Mouse (Mus musculus) hindbrain, embryonic 12.5 days (tissue): ENCODE measurements around the gene Tut1. TPM values are rescaled to one million over a fixed set of nuclear protein-coding genes. Genes with fewer than 3 reads are reported as not detected.

Experiments used
- ATAC-seq: fragments of 200-750 bp; cut with Nextera tagmentation; 2 replicates; pipeline ENCODE4 v1.8.0; 2017; ENCODE audit warnings: moderate TSS enrichment; ENCODE audit not compliant: low FRiP score
- H3K27ac ChIP-seq: fragments of 300-500 bp; sonication (generic); 2 replicates; pipeline ENCODE4 v1.5.1; 2016; ENCODE audit warnings: mild to moderate bottlenecking
- H3K27me3 ChIP-seq: fragments of 300-500 bp; sonication (generic); 2 replicates; pipeline ENCODE4 v1.6.1; 2016; ENCODE audit warnings: mild to moderate bottlenecking
- H3K36me3 ChIP-seq: fragments of 300-500 bp; sonication (generic); 2 replicates; pipeline ENCODE4 v1.6.1; 2016; ENCODE audit warnings: mild to moderate bottlenecking
- H3K4me1 ChIP-seq: fragments of 300-500 bp; sonication (generic); 2 replicates; pipeline ENCODE4 v1.6.1; 2016
- H3K4me2 ChIP-seq: fragments of 300-500 bp; sonication (generic); replicated peaks from 2 replicates; pipeline ENCODE4 v1.6.1; 2016; ENCODE audit warnings: mild to moderate bottlenecking
- H3K4me3 ChIP-seq: fragments of 300-500 bp; sonication (generic); 2 replicates; pipeline ENCODE4 v1.5.1; 2016; ENCODE audit warnings: mild to moderate bottlenecking
- H3K9ac ChIP-seq: fragments of 300-500 bp; sonication (generic); 2 replicates; pipeline ENCODE4 v1.6.1; 2016; ENCODE audit warnings: mild to moderate bottlenecking, moderate library complexity
- H3K9me3 ChIP-seq: fragments of 300-500 bp; sonication (generic); replicated peaks from 2 replicates; pipeline ENCODE4 v1.6.1; 2016; ENCODE audit warnings: mild to moderate bottlenecking
- WGBS: fragments of 180-500 bp; shearing (Covaris S2); methylation state at CpG from one replicate; pipeline ENCODE4 v1.1.7; 2016; 5-methylcytosine and 5-hydroxymethylcytosine counted together
- polyA plus RNA-seq: library from polyadenylated mRNA; unstranded; fragments of >200 nt; fragmentation: Nextera tagmentation; extraction: Ambion mirVana; gene quantifications from 2 replicates; pipeline ENCODE4 v1.2.1, GENCODE M21; 2016

The Tut1 gene
- polyA plus RNA-seq, 1 experiment from 2014 or later: 32.3 TPM

DNA sequence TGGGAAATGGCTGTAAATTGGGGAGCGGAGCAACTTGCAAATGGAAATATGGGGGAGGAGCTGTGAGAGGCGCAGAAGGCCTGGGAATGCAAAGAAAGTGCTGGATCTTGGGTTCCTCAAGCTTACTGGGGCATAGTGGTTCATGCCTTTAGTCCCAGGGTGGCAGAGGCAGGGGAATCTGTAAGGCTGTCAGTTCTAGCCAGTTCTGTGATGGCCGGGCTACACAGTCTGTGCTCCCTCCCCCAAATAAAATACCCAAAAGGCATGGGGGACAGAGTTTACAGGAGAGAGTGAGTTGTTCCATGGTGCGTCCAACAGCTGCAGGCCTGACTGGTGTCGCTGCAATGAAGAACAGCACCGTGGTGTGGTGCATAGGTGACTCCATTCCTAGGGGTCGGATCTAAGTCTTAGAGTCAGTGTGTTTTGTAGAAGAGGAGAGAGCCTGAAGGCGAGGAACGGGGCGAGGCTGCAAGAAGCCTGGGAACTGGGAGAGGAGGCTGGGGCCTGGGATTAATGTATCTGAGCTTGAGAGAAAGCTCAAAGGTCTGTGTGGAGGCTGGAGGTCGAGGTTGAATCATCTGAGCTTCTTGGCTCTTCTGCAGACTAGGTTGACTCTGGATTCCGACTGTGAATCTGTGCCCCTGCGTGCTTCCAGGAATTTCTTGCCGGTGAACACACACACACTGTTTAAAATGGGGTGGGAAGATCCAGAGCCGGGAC, 34.9 kb downstream of the Tut1 start:
- H3K9me3 ChIP-seq: no peaks in the 10 kb centered on the region
- peak overlapping the region; percentile 49 for H3K4me3 ChIP-seq
- H3K9ac ChIP-seq: peak overlapping the region; percentile 71
- ATAC-seq: no peak
- peaks cover 56% of the 10 kb centered on the region for H3K4me1 ChIP-seq
- 14% methylated on average over 15 of the region's 15 CpGs for WGBS
- no peak overlapping the region for H3K27ac ChIP-seq
- H3K27me3 ChIP-seq: peaks cover 47% of the 10 kb centered on the region
- peak overlapping the region; percentile 92 for H3K4me2 ChIP-seq
- no peaks in the 10 kb centered on the region for H3K36me3 ChIP-seq

DNA sequence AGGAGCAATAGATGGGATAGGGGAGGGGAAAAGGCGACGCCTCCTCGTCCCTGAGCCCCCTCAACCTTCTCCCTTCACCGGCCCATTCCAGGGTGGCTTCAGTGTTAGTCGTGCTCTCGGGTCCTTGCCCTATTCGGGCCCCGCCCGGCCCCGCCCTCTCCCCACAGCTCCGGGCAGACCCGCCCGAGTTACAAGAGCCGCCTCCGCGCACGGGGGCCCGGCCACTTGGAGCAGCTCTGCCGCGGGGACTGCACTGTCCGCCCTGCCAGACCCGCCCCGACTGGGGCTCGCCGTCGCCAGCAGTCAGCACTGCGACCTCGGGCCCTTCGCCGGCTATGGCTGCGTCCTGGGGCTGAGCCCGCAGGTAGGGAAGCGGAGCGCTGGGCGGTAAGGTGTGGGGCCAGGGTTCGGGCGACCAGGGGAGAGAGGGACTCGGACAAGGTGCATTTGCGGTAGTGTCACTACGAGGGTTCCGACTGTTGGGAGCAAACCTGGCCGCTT, 35.5 kb downstream of the Tut1 start, which contains the start of gene Ahnak:
Gene Ahnak (plus strand): TSS at position 219 of the 501 bp plus-strand sequence.
- Histone ChIP-seq H3K4me3 (peak within 1 kb of the TSS; percentile 49), H3K27me3 (peaks cover 47% of the 10 kb centered on the region), H3K36me3 (no peaks in the 10 kb centered on the region), H3K27ac (peak within 1 kb of the TSS; percentile 52; the same call in 1 of the 2 replicates), H3K9ac (peak within 1 kb of the TSS; percentile 71), H3K9me3 (no peaks in the 10 kb centered on the region), H3K4me1 (peaks cover 50% of the 10 kb centered on the region), H3K4me2 (peak within 1 kb of the TSS; percentile 92)
- under 1% methylated on average over 38 of the region's 42 CpGs for WGBS
- ATAC-seq: peak; percentile 24

DNA sequence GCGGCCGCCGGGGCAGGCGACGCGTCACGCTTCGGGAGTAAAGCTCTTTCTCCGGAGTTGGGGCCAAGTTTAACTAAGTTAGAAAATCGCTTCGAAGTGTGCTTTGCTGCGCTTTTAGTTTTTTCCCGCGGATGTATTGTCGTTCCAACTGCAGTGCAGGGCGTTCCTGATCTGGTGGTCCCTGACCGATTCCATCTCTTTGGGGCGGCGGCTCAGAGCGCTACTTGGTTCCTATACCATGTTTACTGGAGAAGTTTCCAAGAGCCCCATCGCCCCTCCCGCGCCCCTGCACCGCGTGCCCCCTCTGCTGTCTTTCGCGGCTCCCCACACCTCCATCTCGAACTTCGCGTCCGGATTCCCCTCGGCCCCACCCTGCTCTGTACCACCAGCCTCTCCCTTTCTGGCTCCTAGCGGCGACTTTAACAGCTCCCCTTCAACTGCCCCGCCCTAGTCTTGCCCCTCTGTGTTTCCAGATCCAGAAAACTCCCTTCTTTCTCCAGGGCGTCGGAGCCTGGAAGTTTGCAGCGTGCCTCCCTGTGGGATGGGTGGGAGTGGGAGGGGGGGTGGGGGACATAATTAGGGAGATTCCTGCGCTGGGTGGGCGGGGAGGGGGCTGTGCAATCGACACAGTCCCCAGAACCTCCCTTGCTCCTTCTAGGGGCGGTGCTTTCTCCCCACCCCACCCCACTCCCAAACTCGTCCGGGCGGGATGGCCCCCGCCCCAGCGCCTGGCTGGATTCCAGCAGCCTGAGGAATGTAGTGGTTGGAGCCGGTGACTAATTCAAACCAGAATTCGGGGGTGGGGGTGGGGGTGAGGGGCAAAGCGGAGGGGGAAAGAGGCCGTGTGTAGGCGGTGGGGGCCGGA, 36.2 kb downstream of the Tut1 start:
- no peaks in the 10 kb centered on the region for H3K9me3 ChIP-seq
- H3K9ac ChIP-seq: peak overlapping the region; percentile 71
- H3K4me2 ChIP-seq: peak overlapping the region; percentile 92
- peak; percentile 67 for ATAC-seq
- H3K4me1 ChIP-seq: peaks cover 43% of the 10 kb centered on the region
- under 1% methylated on average over 49 of the region's 53 CpGs for WGBS
- H3K4me3 ChIP-seq: peak overlapping the region; percentile 49
- peak overlapping the region; percentile 52; the same call in 1 of the 2 replicates for H3K27ac ChIP-seq
- peaks cover 47% of the 10 kb centered on the region for H3K27me3 ChIP-seq
- H3K36me3 ChIP-seq: no peaks in the 10 kb centered on the region

DNA sequence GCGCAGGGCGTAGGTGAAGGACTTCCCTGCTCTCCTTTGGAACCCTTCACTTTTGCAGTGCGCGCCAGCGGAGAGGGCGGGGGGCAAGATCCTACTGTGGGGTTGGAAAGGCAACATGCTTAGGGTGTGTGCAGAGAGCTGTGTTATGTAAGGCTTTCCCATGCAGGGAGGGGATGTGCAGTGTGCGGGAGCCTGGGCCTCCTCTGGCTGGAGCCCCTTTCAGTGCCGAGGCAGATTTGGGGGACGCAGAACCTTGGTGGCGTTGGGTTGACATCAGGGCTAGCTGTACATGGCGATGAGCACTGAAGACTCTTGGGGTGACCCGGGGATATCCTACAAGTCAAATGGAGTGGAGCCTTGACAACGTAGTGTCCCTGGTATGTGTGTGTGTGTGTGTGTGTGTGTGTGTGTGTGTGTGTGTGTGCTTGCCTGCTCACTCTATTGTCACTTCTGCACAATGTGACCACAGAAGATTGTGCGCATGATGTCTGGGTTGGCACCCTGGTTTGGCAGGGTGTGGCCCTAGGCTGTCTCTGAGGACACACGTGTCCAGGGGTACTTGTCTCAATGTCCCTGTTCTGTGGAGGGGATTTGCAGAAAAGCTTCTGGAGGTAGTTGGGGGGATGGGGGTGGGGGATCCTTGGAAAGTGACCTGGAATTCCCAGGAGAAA, 36.9 kb downstream of the Tut1 start:
- WGBS: 15% methylated on average over 15 of the region's 15 CpGs
- no peaks in the 10 kb centered on the region for H3K9me3 ChIP-seq
- peak; percentile 55; the same call in 1 of the 2 replicates for ATAC-seq
- H3K4me1 ChIP-seq: peaks cover 36% of the 10 kb centered on the region
- H3K27me3 ChIP-seq: peaks cover 47% of the 10 kb centered on the region
- no peaks in the 10 kb centered on the region for H3K36me3 ChIP-seq
- H3K9ac ChIP-seq: peak overlapping the region; percentile 71; the same call in 1 of the 2 replicates
- H3K4me3 ChIP-seq: peak overlapping the region; percentile 49
- H3K27ac ChIP-seq: no peak overlapping the region
- H3K4me2 ChIP-seq: peak overlapping the region; percentile 92

DNA sequence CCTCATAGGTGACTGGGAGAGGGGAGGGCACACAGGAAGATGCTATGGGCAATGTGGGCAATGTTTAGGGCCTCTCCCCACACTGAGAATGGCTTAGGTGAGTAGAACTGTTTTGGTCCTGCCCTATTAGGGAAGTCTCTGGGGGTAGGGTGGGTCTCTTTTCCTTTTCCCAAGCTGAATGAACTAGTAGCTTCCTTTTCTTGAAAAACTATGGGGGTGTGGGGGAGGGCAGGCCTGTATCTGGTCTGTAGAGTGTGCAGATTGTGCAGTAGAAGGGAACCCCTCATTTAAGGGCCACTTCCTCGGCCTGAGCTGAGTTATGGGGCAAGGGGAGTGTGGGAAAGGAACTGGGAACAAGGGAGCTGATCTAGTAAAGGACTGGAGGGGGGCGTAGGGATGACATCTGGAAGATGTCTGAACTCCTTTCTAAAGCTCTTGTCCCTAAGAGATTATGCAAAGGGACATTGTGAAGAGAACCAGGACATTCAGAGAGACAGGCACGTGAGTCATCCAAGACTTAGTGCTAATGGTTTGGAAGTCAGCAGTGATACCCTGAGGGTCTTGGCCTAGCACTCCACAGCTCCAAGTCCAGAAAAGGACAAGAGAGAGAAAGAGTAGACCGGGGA, 37.7 kb downstream of the Tut1 start:
- H3K27me3 ChIP-seq: peaks cover 47% of the 10 kb centered on the region

DNA sequence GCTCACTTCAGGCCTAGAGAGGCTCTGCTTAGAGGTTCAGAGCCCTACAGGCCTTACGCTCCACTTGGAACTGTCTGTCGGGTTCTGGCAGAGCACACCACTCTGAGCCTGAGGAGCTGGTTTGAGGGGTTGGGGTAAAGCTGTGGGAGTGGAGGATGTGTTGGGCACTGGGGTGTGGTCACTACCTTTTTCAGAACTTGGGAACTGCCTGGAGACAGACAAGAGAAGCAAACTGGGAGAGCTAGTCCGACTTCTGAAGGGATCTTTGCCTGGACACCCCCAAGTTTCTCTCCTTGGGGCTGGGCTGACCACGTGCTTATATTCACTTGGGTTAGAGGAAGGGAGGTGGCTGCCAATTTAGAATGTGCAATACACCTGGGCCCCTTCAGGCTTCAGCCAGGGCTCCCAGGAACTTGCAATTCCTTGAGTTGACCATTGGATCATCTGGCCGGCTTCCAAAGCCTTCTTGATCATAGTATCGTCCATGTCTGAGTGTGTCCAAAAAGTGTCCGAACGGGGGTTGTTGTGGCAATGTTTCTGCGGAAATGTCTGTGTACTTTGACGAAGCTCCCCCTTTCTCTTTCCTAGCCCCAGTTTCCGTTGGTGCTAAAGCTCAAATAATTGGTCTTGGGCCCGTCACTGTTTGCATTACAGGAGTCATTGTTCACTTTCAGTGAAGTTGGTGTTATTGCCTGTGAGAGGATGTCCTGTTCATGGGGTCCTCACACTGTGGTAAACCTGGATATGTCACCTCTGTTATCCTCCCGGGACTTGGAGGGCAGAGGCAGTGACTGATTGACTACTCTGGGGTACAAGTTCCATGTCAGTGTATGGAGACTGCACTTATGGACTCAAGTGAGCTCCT, 38.5 kb downstream of the Tut1 start:
- WGBS: 83% methylated on average over 13 of the region's 13 CpGs
- no peak for ATAC-seq
- H3K4me3 ChIP-seq: no peak overlapping the region; the same call in 1 of the 2 replicates
- peaks cover 47% of the 10 kb centered on the region for H3K27me3 ChIP-seq
- no peak overlapping the region for H3K27ac ChIP-seq
- peak overlapping the region; percentile 11; the same call in 1 of the 2 replicates for H3K4me2 ChIP-seq
- H3K4me1 ChIP-seq: peaks cover 36% of the 10 kb centered on the region
- no peaks in the 10 kb centered on the region for H3K9me3 ChIP-seq
- H3K36me3 ChIP-seq: no peaks in the 10 kb centered on the region
- H3K9ac ChIP-seq: no peak overlapping the region

More for the DNA sequence above, 37.7 kb downstream of the Tut1 start:
- Histone ChIP-seq H3K27ac (no peak overlapping the region), H3K4me3 (no peak overlapping the region; the same call in 1 of the 2 replicates), H3K36me3 (no peaks in the 10 kb centered on the region), H3K9me3 (no peaks in the 10 kb centered on the region), H3K4me1 (peaks cover 36% of the 10 kb centered on the region), H3K4me2 (peak overlapping the region; percentile 92; the same call in 1 of the 2 replicates), H3K9ac (no peak overlapping the region)
- 74% methylated on average over 4 of the region's 4 CpGs for WGBS
- ATAC-seq: no peak

DNA sequence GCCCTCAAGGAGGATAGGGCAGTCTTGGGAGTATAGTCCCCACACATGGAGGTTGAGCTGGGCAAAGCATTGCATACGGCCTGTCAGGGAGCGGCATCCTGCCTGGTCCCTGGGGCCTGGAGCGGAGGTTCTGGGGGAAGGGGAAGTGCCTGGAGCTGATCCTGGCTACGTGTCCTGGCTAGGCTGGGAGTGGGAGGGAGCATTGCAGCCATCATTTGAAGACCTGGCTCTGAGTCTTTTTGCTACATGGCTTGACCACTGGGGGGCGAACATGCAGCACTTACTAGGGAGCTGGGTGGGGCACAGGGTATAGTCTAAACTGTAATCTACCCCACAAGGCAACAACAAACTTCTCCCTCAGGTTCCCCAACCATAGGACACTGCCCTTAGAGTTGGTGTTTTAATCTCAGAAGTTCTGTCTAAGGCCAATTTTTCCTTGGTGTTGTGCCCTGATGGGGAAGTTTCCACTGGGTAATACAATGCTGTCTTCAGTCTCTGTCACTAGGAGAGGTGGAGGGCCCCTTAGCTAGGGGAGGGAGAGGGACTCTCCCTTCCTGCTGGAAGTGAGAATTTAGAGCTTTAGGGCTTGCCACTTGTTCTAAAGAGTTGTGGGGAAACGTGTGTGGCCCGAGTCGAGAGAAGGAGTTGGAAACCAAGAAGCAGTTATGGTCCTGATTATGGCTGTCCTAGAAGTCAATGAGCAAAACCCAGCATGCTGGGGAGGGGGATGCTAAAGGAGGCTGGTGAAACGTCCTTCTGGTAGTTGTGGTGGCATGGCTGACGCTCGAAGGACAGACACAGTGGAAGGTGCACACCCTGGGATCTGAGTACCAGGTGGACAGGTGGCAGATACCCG, 39.4 kb downstream of the Tut1 start:
- Histone ChIP-seq H3K4me3 (no peak overlapping the region), H3K27ac (no peak overlapping the region), H3K4me1 (peaks cover 33% of the 10 kb centered on the region), H3K9ac (no peak overlapping the region), H3K36me3 (no peaks in the 10 kb centered on the region), H3K4me2 (0 out of 2 replicates have a peak overlapping the region, but pooled peaks have one; percentile 11), H3K9me3 (no peaks in the 10 kb centered on the region), H3K27me3 (peaks cover 39% of the 10 kb centered on the region)
- WGBS: 41% methylated on average over 12 of the region's 12 CpGs
- ATAC-seq: no peak

DNA sequence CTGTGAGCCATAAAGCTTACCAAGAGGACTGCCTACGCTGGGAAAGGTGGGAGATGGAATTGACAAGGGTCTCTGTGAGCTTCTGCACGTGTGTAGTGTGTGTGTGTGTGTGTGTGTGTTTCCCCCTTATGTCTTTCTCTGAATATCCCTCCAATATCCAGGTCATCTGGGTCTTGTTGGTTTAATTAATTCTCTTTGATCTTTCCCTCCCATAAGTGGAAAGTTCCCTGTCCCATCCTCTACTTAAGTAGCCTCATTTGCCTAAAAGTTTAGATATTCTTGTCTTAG, 39.9 kb downstream of the Tut1 start:
- no peak for ATAC-seq
- 66% methylated on average over 2 of the region's 2 CpGs for WGBS
- peaks cover 33% of the 10 kb centered on the region for H3K27me3 ChIP-seq

DNA sequence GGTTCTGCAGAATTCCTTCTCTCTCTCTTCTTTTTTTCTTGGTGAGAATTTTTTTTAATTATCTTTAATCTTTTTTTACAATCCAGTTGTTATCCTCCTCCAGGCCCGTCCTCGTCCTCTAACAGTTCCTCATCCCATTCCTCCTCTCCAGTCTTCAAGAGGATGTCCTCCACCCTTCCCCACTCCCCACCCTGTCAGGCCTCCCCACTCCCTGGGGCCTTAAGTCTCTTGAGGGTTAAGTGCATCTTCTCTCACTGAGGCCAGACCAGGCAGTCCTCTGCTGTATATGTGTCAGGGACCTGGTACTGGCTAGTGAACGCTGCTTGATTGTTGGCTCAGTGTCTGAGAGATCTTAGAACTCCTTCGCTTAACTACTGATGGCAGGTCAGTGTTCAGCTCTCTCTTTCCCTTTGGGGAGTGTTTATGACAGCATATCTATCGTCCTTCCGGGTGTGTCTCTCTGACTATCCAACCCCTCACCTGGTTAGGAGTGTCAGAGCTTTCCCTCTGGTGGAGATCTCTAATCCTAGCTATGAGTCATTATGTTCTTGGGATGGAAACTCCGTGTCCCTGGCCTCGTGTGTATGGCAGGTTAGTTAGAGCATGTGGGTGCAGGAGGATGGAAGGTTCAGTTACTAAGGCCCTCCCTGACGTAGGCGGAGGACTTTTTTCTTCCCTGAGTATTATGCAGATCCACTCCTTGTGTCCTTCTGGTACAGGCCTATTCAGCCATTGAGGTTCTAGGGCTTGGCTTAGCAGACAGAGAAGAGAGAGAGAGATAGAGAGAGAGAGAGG, 41.4 kb downstream of the Tut1 start:
- Histone ChIP-seq H3K9ac (no peak overlapping the region), H3K9me3 (no peaks in the 10 kb centered on the region), H3K4me2 (no peak overlapping the region), H3K4me1 (peaks cover 15% of the 10 kb centered on the region), H3K4me3 (no peak overlapping the region), H3K27me3 (peaks cover 19% of the 10 kb centered on the region), H3K27ac (no peak overlapping the region), H3K36me3 (no peaks in the 10 kb centered on the region)
- 83% methylated on average over 10 of the region's 10 CpGs for WGBS
- ATAC-seq: no peak

More for the DNA sequence above, 39.9 kb downstream of the Tut1 start:
- no peak overlapping the region for H3K9ac ChIP-seq
- H3K4me3 ChIP-seq: no peak overlapping the region
- H3K27ac ChIP-seq: no peak overlapping the region
- no peak overlapping the region for H3K4me2 ChIP-seq
- H3K9me3 ChIP-seq: no peaks in the 10 kb centered on the region
- no peaks in the 10 kb centered on the region for H3K36me3 ChIP-seq
- peaks cover 29% of the 10 kb centered on the region for H3K4me1 ChIP-seq

DNA sequence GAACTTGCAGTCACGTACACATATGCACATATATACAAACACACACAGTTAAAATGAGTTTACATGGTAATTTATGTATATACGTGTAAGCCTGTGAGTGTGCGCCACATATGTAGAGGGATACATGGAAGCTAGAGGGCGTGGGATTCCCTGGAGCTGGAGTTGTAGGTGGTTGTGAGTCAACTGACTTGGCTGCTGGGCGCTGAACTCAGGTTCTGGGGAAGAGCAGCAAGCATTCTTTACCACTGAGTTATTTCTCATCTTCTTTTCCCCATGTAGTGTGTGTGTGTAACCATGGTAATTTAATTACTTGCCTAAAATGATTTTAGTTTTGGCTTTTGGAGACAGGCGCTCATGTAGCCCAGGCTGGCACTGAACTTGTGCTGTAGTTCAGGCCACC, 43.0 kb downstream of the Tut1 start:
- WGBS: 94% methylated on average over 6 of the region's 6 CpGs
- H3K36me3 ChIP-seq: no peaks in the 10 kb centered on the region

More for the DNA sequence above, 43.0 kb downstream of the Tut1 start:
- Histone ChIP-seq H3K9ac (no peak overlapping the region), H3K4me1 (peaks cover 6% of the 10 kb centered on the region; the same call in 1 of the 2 replicates), H3K4me3 (no peak overlapping the region), H3K9me3 (no peaks in the 10 kb centered on the region), H3K27ac (no peak overlapping the region), H3K27me3 (0 out of 2 replicates have a peak, but pooled peaks cover 3% of the 10 kb centered on the region), H3K4me2 (no peak overlapping the region)
- ATAC-seq: no peak
